Mouse (Mus musculus): ENCODE measurements at regions not wholly inside any gene's neighbourhood (a gene's known extent, or its start where the extent isn't known, plus 50 kb on each side); places are given as distances from the start of the nearest gene placed in this dataset.

DNA sequence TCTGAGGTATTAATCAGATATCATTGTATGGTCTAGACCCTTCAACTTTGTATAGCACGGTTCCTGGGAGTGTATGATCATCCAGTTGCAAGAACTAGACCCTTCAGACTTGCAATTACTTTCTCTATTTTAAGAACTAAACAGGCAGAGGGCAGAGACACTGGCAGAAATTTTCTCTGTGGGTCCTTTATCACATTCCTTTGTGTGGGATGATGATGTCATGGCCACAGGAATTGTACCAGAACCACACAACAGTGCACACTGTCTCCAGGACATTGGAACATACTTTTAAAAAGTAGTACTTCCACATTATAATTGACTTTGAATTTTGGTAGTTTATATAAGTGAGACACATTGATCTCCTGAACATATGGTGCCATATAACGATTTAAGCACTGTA, 674.2 kb downstream of the Rfpl4b start:
- H3K79me2 ChIP-seq (ENCODE audit: inconsistent target) = no peaks in the 10 kb centered on the region
- no peak overlapping the region for H3K27ac ChIP-seq
- WGBS (ENCODE audit: missing documents) = 76% methylated on average over 2 of the region's 2 CpGs
- no peak overlapping the region for H3K4me3 ChIP-seq (ENCODE audit: inconsistent target)
- H3K36me3 ChIP-seq (ENCODE audit: inconsistent target) = no peaks in the 10 kb centered on the region

DNA sequence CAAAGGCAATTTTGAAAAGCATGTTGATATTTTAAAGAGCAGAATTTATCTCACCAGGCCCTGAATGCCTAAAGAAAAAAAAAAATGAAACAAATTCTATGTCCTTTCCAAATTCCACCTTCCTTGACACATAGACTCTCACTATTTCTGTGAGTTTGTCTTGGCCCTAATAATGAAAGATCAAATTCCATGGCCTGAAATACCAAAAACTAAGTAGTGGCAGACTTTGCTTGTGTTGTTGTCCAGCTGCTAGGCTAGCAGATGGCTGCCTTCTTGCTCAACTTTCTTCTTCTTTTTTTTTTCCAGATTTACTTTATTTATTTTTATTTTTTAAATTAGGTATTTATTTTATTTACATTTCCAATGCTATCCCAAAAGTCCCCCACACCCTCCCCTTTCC, 682.4 kb downstream of the Rfpl4b start:
- H3K4me3 ChIP-seq (ENCODE audit: inconsistent target) = no peak overlapping the region
- no peak overlapping the region for H3K27ac ChIP-seq
- no peaks in the 10 kb centered on the region for H3K79me2 ChIP-seq (ENCODE audit: inconsistent target)
- no peaks in the 10 kb centered on the region for H3K36me3 ChIP-seq (ENCODE audit: inconsistent target)

DNA sequence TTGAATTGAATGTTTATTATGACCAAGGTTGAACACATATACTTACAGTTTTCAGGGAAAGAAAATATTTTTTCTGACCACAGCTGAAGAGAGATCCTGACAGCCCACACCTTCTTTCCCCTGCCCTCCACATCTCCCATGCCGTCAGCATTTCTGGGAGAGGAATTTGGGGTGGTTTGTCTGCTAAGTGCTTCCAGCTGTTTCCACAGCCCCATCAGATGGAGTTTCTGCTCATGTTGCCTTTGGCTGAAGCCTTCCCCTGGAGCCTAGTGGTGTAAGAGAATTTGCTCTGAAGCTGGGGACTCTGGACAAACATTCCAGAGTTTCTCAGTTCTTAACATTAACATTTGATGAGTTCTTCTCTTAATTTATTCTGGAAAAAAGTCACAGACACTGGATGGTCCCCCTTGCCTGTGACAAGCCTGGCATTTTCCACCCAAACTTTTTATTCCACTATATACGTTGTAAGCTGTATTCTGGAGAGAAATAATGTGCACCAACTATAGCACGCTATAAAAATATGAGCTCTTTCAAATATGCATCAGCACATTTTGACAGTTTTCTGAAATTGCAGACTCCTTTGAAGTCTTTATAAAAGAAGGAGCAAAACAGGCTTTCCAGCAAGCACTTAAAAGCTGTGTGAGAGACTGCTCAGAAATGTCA, 699.5 kb downstream of the Rfpl4b start:
- Histone ChIP-seq H3K4me3 (ENCODE audit: inconsistent target) (no peak overlapping the region), H3K27ac (no peak overlapping the region), H3K36me3 (ENCODE audit: inconsistent target) (no peaks in the 10 kb centered on the region), H3K79me2 (ENCODE audit: inconsistent target) (no peaks in the 10 kb centered on the region)
- 85% methylated on average over 3 of the region's 3 CpGs for WGBS (ENCODE audit: missing documents)

- H3K36me3 ChIP-seq (ENCODE audit: inconsistent target) = no peaks in the 10 kb centered on the region
- no peaks in the 10 kb centered on the region for H3K79me2 ChIP-seq (ENCODE audit: inconsistent target)
- no peak overlapping the region for H3K27ac ChIP-seq
- WGBS (ENCODE audit: missing documents) = 100% methylated on average over 1 of the region's 1 CpGs
- no peak overlapping the region for H3K4me3 ChIP-seq (ENCODE audit: inconsistent target)
These were observed 703.0 kb downstream of the Rfpl4b start for GRCm38 (mm10) chr10:38118601-38119000.

- Histone ChIP-seq H3K4me3 (ENCODE audit: inconsistent target) (no peak overlapping the region), H3K36me3 (ENCODE audit: inconsistent target) (no peaks in the 10 kb centered on the region), H3K27ac (no peak overlapping the region), H3K79me2 (ENCODE audit: inconsistent target) (no peaks in the 10 kb centered on the region)
- 88% methylated on average over 1 of the region's 1 CpGs for WGBS (ENCODE audit: missing documents)
These were observed 705.1 kb downstream of the Rfpl4b start for GRCm38 (mm10) chr10:38116516-38116915.

DNA sequence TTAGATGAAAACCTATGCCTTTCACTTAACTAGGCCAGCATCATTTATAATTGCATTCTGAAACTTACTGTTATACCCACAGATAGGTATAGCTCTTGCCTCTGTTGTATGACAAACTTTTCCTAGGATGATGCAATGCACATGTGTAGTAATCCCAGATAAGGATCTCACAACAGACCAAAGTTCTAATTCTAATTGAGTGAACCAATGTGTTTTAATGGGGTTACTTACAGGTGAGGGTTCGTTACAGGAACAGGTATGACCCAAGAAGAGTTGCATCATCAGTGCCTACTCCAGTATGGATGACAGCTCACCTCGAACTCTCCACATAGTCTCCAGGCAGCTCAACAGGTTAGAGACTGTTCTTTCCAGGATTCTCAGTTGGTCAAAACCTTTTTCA, 707.4 kb downstream of the Rfpl4b start:
- no peak overlapping the region for H3K4me3 ChIP-seq (ENCODE audit: inconsistent target)
- H3K27ac ChIP-seq = no peak overlapping the region
- H3K36me3 ChIP-seq (ENCODE audit: inconsistent target) = no peaks in the 10 kb centered on the region
- H3K79me2 ChIP-seq (ENCODE audit: inconsistent target) = no peaks in the 10 kb centered on the region
- WGBS (ENCODE audit: missing documents) = 69% methylated on average over 2 of the region's 2 CpGs

DNA sequence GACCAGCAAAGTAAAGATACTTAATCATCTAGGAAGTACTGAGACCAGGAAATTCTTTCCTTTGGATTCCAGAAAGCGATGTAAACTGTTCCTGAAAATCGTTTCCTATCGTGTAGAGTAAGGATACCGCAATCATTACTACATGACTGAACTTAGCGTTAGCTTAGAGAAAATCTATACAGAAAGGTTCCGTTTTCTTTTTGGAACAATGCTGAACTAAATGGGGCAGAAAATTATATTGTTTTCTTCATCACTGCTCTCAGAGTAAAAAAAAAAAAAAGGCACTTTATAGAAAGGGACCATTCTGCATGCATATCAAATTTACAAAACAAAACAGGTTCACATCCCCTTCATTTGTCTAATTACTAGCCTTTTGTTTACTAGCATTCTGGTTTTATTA, 713.0 kb downstream of the Rfpl4b start:
- H3K79me2 ChIP-seq (ENCODE audit: inconsistent target) = no peaks in the 10 kb centered on the region
- no peak overlapping the region for H3K27ac ChIP-seq
- no peak overlapping the region for H3K4me3 ChIP-seq (ENCODE audit: inconsistent target)
- 93% methylated on average over 6 of the region's 6 CpGs for WGBS (ENCODE audit: missing documents)
- H3K36me3 ChIP-seq (ENCODE audit: inconsistent target) = no peaks in the 10 kb centered on the region

DNA sequence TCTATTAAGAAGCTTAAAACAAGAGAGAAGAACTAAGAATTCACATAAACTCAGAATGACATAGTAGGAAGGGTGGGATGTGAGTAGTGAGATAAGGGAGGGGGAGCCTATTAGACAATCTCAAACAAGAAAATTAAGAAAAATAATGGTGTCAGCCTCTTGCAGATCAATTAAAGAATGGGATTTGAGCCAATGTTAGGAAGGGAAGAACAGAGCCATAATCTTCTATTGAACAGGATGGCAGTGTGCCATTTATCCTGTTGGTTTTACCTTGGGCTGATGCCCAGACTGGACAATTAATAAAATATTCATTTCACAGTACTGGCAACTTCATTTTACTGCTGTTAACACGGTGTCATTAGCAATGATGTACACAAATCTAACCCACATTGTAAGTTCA, 718.0 kb downstream of the Rfpl4b start:
- Histone ChIP-seq H3K27ac (no peak overlapping the region), H3K79me2 (ENCODE audit: inconsistent target) (no peaks in the 10 kb centered on the region), H3K4me3 (ENCODE audit: inconsistent target) (no peak overlapping the region), H3K36me3 (ENCODE audit: inconsistent target) (no peaks in the 10 kb centered on the region)
- 86% methylated on average over 1 of the region's 1 CpGs for WGBS (ENCODE audit: missing documents)

GRCm38 (mm10) chr10:38078521-38078920, 743.1 kb downstream of the Rfpl4b start:
- WGBS (ENCODE audit: missing documents) = 97% methylated on average over 2 of the region's 2 CpGs
- Histone ChIP-seq H3K36me3 (ENCODE audit: inconsistent target) (no peaks in the 10 kb centered on the region), H3K27ac (no peak overlapping the region), H3K4me3 (ENCODE audit: inconsistent target) (no peak overlapping the region), H3K79me2 (ENCODE audit: inconsistent target) (no peaks in the 10 kb centered on the region)

GRCm38 (mm10) chr10:38072394-38072793, 749.2 kb downstream of the Rfpl4b start:
- Histone ChIP-seq H3K36me3 (ENCODE audit: inconsistent target) (no peaks in the 10 kb centered on the region), H3K4me3 (ENCODE audit: inconsistent target) (no peak overlapping the region), H3K27ac (no peak overlapping the region), H3K79me2 (ENCODE audit: inconsistent target) (no peaks in the 10 kb centered on the region)
- 100% methylated on average over 1 of the region's 1 CpGs for WGBS (ENCODE audit: missing documents)

- Histone ChIP-seq H3K4me3 (ENCODE audit: inconsistent target) (no peak overlapping the region), H3K79me2 (ENCODE audit: inconsistent target) (no peaks in the 10 kb centered on the region), H3K27ac (no peak overlapping the region), H3K36me3 (ENCODE audit: inconsistent target) (no peaks in the 10 kb centered on the region)
- 71% methylated on average over 8 of the region's 8 CpGs for WGBS (ENCODE audit: missing documents)
These were observed 762.5 kb downstream of the Rfpl4b start for GRCm38 (mm10) chr10:38059050-38059449.

DNA sequence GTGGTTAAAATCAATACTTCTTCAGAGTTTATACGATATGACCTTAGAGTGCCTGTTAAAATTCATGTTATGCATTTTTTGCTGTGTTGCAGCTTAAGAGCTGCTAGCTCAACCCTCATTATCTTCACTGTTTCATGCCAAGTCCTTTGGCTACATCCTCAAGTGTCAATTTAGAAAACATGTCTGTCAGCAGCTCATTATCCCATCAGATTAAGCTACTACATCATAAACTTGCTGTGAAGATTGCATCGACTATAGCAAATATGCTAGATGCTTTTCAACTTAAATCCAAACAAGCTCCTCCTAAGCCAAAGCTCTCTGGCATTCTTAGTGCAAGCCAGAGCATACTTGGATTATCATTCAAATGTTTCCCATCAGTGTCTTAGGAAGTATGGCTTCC, 811.1 kb downstream of the Rfpl4b start:
- WGBS (ENCODE audit: missing documents) = 93% methylated on average over 2 of the region's 2 CpGs
- H3K27ac ChIP-seq = no peak overlapping the region
- H3K4me3 ChIP-seq (ENCODE audit: inconsistent target) = no peak overlapping the region
- no peaks in the 10 kb centered on the region for H3K36me3 ChIP-seq (ENCODE audit: inconsistent target)
- H3K79me2 ChIP-seq (ENCODE audit: inconsistent target) = no peaks in the 10 kb centered on the region

DNA sequence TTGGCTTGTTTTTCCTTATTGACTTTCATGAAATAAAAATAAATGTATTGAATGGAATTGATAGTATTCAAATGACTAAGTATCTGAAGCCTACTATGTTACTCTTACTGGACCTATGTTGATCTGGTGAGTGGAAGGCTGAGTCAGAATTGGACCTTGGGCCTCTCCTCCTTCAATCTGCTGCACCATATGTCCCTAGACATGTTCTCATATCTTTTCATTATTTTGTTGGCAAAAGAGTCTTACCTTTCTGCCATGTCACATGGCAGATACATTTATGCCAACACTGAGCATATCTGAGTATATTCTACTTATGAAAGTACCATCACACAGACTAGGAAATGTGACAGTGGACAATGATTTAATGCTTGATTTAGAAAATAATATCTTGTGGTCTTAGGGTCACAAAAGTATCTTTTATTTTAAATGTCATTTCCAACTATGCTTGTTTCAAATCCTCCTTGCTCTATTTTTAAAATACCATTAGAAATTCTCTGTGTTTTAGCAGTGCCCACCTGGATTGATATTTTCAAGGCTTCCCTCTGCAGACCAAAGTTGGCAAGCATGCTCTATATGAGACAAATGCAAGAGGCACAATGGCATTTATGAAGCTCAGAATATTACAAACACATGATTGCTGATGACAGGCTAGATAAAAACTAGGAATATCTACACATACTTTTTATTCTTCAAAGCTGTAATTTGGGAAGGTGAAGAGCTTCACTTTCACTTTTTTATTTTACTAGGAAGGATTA, 825.7 kb downstream of the Rfpl4b start:
- H3K4me3 ChIP-seq (ENCODE audit: inconsistent target) = no peak overlapping the region
- no peaks in the 10 kb centered on the region for H3K79me2 ChIP-seq (ENCODE audit: inconsistent target)
- H3K36me3 ChIP-seq (ENCODE audit: inconsistent target) = no peaks in the 10 kb centered on the region
- H3K27ac ChIP-seq = no peak overlapping the region

- Histone ChIP-seq H3K79me2 (ENCODE audit: inconsistent target) (no peaks in the 10 kb centered on the region), H3K4me3 (ENCODE audit: inconsistent target) (no peak overlapping the region), H3K36me3 (ENCODE audit: inconsistent target) (no peaks in the 10 kb centered on the region), H3K27ac (no peak overlapping the region)
- WGBS (ENCODE audit: missing documents) = 88% methylated on average over 11 of the region's 11 CpGs
These were observed 833.0 kb downstream of the Rfpl4b start for GRCm38 (mm10) chr10:37988297-37989263.

All from macrophage (primary cell).